Mouse (Mus musculus): ENCODE measurements at regions not wholly inside any gene's neighbourhood (a gene's known extent, or its start where the extent isn't known, plus 50 kb on each side); places are given as distances from the start of the nearest gene placed in this dataset.
A peak's percentile ranks its signal among the peaks of the same experiment; 100 is the strongest.

- ATAC-seq (ENCODE audit: low FRiP score) (no peak), DNase-seq (ENCODE audit: low spot score) (no peak)
- no peak overlapping the region for H3K9ac ChIP-seq (ENCODE audit: low read depth, low read length)
- no peaks in the 10 kb centered on the region for H3K36me3 ChIP-seq (ENCODE audit: control insufficient read depth, insufficient read depth, low read length)
- H3K9me3 ChIP-seq (ENCODE audit: control insufficient read depth, low read length), result no peaks in the 10 kb centered on the region
- H3K4me3 ChIP-seq (ENCODE audit: low read depth, low read length), result no peak overlapping the region
- no peaks in the 10 kb centered on the region for H3K4me1 ChIP-seq (replicated peaks; ENCODE audit: control insufficient read depth, insufficient read depth, low read length)
- WGBS, result 89% methylated on average over 8 of the region's 8 CpGs
- H3K27ac ChIP-seq (ENCODE audit: low read depth, low read length), result no peak overlapping the region
- H3K27me3 ChIP-seq (ENCODE audit: control insufficient read depth, insufficient read depth, low read length), result no peaks in the 10 kb centered on the region
- H3K4me2 ChIP-seq (replicated peaks; ENCODE audit: low read depth, low read length), result no peak overlapping the region
Measured at GRCm38 (mm10) chr4:125765171-125765570, 259.2 kb upstream of the Csf3r start.

GRCm38 (mm10) chr4:125777126-125777525 is 247.2 kb upstream of the Csf3r start:
- ATAC-seq (ENCODE audit: low FRiP score), result no peak
- no peak for DNase-seq (ENCODE audit: low spot score)
- no peak overlapping the region for H3K4me3 ChIP-seq (ENCODE audit: low read depth, low read length)
- no peaks in the 10 kb centered on the region; the same call in 1 of the 2 replicates for H3K4me1 ChIP-seq (replicated peaks; ENCODE audit: control insufficient read depth, insufficient read depth, low read length)
- no peak overlapping the region for H3K9ac ChIP-seq (ENCODE audit: low read depth, low read length)
- H3K27me3 ChIP-seq (ENCODE audit: control insufficient read depth, insufficient read depth, low read length), result no peaks in the 10 kb centered on the region
- no peaks in the 10 kb centered on the region for H3K36me3 ChIP-seq (ENCODE audit: control insufficient read depth, insufficient read depth, low read length)
- no peak overlapping the region for H3K4me2 ChIP-seq (replicated peaks; ENCODE audit: low read depth, low read length)
- 81% methylated on average over 4 of the region's 4 CpGs for WGBS
- H3K27ac ChIP-seq (ENCODE audit: low read depth, low read length), result no peak overlapping the region
- no peaks in the 10 kb centered on the region for H3K9me3 ChIP-seq (ENCODE audit: control insufficient read depth, low read length)

GRCm38 (mm10) chr4:125780113-125780512 is 244.2 kb upstream of the Csf3r start:
- no peaks in the 10 kb centered on the region for H3K36me3 ChIP-seq (ENCODE audit: control insufficient read depth, insufficient read depth, low read length)

GRCm38 (mm10) chr4:125780921-125781487 is 243.3 kb upstream of the Csf3r start:
- peak; percentile 62; the same call in 1 of the 2 replicates for ATAC-seq (ENCODE audit: low FRiP score)
- no peak overlapping the region; the same call in 1 of the 2 replicates for H3K9ac ChIP-seq (ENCODE audit: low read depth, low read length)
- H3K27ac ChIP-seq (ENCODE audit: low read depth, low read length), result peak overlapping the region; percentile 47; the same call in 1 of the 2 replicates
- H3K4me2 ChIP-seq (replicated peaks; ENCODE audit: low read depth, low read length), result no peak overlapping the region
- H3K9me3 ChIP-seq (ENCODE audit: control insufficient read depth, low read length), result no peaks in the 10 kb centered on the region
- H3K36me3 ChIP-seq (ENCODE audit: control insufficient read depth, insufficient read depth, low read length), result no peaks in the 10 kb centered on the region
- no peaks in the 10 kb centered on the region; the same call in 1 of the 2 replicates for H3K4me1 ChIP-seq (replicated peaks; ENCODE audit: control insufficient read depth, insufficient read depth, low read length)
- 4% methylated on average over 12 of the region's 12 CpGs for WGBS
- no peaks in the 10 kb centered on the region for H3K27me3 ChIP-seq (ENCODE audit: control insufficient read depth, insufficient read depth, low read length)
- DNase-seq (ENCODE audit: low spot score), result peak; percentile 47
- no peak overlapping the region for H3K4me3 ChIP-seq (ENCODE audit: low read depth, low read length)

More at GRCm38 (mm10) chr4:125780113-125780512, 244.2 kb upstream of the Csf3r start:
- ATAC-seq (ENCODE audit: low FRiP score), result no peak
- Histone ChIP-seq H3K27me3 (ENCODE audit: control insufficient read depth, insufficient read depth, low read length) (no peaks in the 10 kb centered on the region), H3K9ac (ENCODE audit: low read depth, low read length) (no peak overlapping the region), H3K4me1 (replicated peaks; ENCODE audit: control insufficient read depth, insufficient read depth, low read length) (no peaks in the 10 kb centered on the region; the same call in 1 of the 2 replicates), H3K4me3 (ENCODE audit: low read depth, low read length) (no peak overlapping the region), H3K9me3 (ENCODE audit: control insufficient read depth, low read length) (no peaks in the 10 kb centered on the region), H3K27ac (ENCODE audit: low read depth, low read length) (no peak overlapping the region), H3K4me2 (replicated peaks; ENCODE audit: low read depth, low read length) (no peak overlapping the region)
- peak; percentile 21 for DNase-seq (ENCODE audit: low spot score)
- 15% methylated on average over 4 of the region's 4 CpGs for WGBS

- H3K27me3 ChIP-seq (ENCODE audit: control insufficient read depth, insufficient read depth, low read length), result no peaks in the 10 kb centered on the region
- WGBS, result 81% methylated on average over 3 of the region's 3 CpGs
Measured at GRCm38 (mm10) chr4:125782346-125782745, 242.0 kb upstream of the Csf3r start.

GRCm38 (mm10) chr4:125786083-125786482 is 238.3 kb upstream of the Csf3r start:
- WGBS, result 13% methylated on average over 3 of the region's 3 CpGs
- DNase-seq (ENCODE audit: low spot score), result no peak

More at GRCm38 (mm10) chr4:125782346-125782745, 242.0 kb upstream of the Csf3r start:
- no peak overlapping the region for H3K4me2 ChIP-seq (replicated peaks; ENCODE audit: low read depth, low read length)
- no peak overlapping the region for H3K4me3 ChIP-seq (ENCODE audit: low read depth, low read length)
- H3K27ac ChIP-seq (ENCODE audit: low read depth, low read length), result no peak overlapping the region
- DNase-seq (ENCODE audit: low spot score) (no peak), ATAC-seq (ENCODE audit: low FRiP score) (no peak)
- H3K36me3 ChIP-seq (ENCODE audit: control insufficient read depth, insufficient read depth, low read length), result no peaks in the 10 kb centered on the region
- no peak overlapping the region for H3K9ac ChIP-seq (ENCODE audit: low read depth, low read length)
- H3K9me3 ChIP-seq (ENCODE audit: control insufficient read depth, low read length), result no peaks in the 10 kb centered on the region
- H3K4me1 ChIP-seq (replicated peaks; ENCODE audit: control insufficient read depth, insufficient read depth, low read length), result no peaks in the 10 kb centered on the region; the same call in 1 of the 2 replicates

GRCm38 (mm10) chr4:125794679-125795078 is 229.7 kb upstream of the Csf3r start:
- Histone ChIP-seq H3K27me3 (ENCODE audit: control insufficient read depth, insufficient read depth, low read length) (no peaks in the 10 kb centered on the region), H3K9ac (ENCODE audit: low read depth, low read length) (no peak overlapping the region), H3K27ac (ENCODE audit: low read depth, low read length) (no peak overlapping the region), H3K4me3 (ENCODE audit: low read depth, low read length) (no peak overlapping the region), H3K36me3 (ENCODE audit: control insufficient read depth, insufficient read depth, low read length) (no peaks in the 10 kb centered on the region), H3K4me2 (replicated peaks; ENCODE audit: low read depth, low read length) (no peak overlapping the region), H3K9me3 (ENCODE audit: control insufficient read depth, low read length) (no peaks in the 10 kb centered on the region), H3K4me1 (replicated peaks; ENCODE audit: control insufficient read depth, insufficient read depth, low read length) (no peaks in the 10 kb centered on the region)
- no peak for ATAC-seq (ENCODE audit: low FRiP score)
- DNase-seq (ENCODE audit: low spot score), result no peak
- 75% methylated on average over 4 of the region's 4 CpGs for WGBS

More at GRCm38 (mm10) chr4:125786083-125786482, 238.3 kb upstream of the Csf3r start:
- no peak overlapping the region for H3K9ac ChIP-seq (ENCODE audit: low read depth, low read length)
- H3K27me3 ChIP-seq (ENCODE audit: control insufficient read depth, insufficient read depth, low read length), result no peaks in the 10 kb centered on the region
- H3K4me1 ChIP-seq (replicated peaks; ENCODE audit: control insufficient read depth, insufficient read depth, low read length), result no peaks in the 10 kb centered on the region; the same call in 1 of the 2 replicates
- H3K4me2 ChIP-seq (replicated peaks; ENCODE audit: low read depth, low read length), result no peak overlapping the region
- H3K27ac ChIP-seq (ENCODE audit: low read depth, low read length), result no peak overlapping the region
- H3K36me3 ChIP-seq (ENCODE audit: control insufficient read depth, insufficient read depth, low read length), result no peaks in the 10 kb centered on the region
- H3K9me3 ChIP-seq (ENCODE audit: control insufficient read depth, low read length), result no peaks in the 10 kb centered on the region
- H3K4me3 ChIP-seq (ENCODE audit: low read depth, low read length), result no peak overlapping the region
- no peak for ATAC-seq (ENCODE audit: low FRiP score)

GRCm38 (mm10) chr4:125807923-125808322 is 216.4 kb upstream of the Csf3r start:
- no peak for ATAC-seq (ENCODE audit: low FRiP score)
- Histone ChIP-seq H3K4me2 (replicated peaks; ENCODE audit: low read depth, low read length) (no peak overlapping the region), H3K27ac (ENCODE audit: low read depth, low read length) (no peak overlapping the region), H3K9me3 (ENCODE audit: control insufficient read depth, low read length) (no peaks in the 10 kb centered on the region), H3K27me3 (ENCODE audit: control insufficient read depth, insufficient read depth, low read length) (no peaks in the 10 kb centered on the region), H3K9ac (ENCODE audit: low read depth, low read length) (no peak overlapping the region), H3K4me1 (replicated peaks; ENCODE audit: control insufficient read depth, insufficient read depth, low read length) (0 out of 2 replicates have a peak, but pooled peaks cover 2% of the 10 kb centered on the region), H3K36me3 (ENCODE audit: control insufficient read depth, insufficient read depth, low read length) (no peaks in the 10 kb centered on the region), H3K4me3 (ENCODE audit: low read depth, low read length) (no peak overlapping the region)
- DNase-seq (ENCODE audit: low spot score), result no peak
- WGBS, result 93% methylated on average over 4 of the region's 4 CpGs

- Histone ChIP-seq H3K9me3 (ENCODE audit: control insufficient read depth, low read length) (no peaks in the 10 kb centered on the region), H3K27me3 (ENCODE audit: control insufficient read depth, insufficient read depth, low read length) (no peaks in the 10 kb centered on the region), H3K9ac (ENCODE audit: low read depth, low read length) (no peak overlapping the region), H3K36me3 (ENCODE audit: control insufficient read depth, insufficient read depth, low read length) (no peaks in the 10 kb centered on the region), H3K4me1 (replicated peaks; ENCODE audit: control insufficient read depth, insufficient read depth, low read length) (0 out of 2 replicates have a peak, but pooled peaks cover 2% of the 10 kb centered on the region), H3K4me2 (replicated peaks; ENCODE audit: low read depth, low read length) (no peak overlapping the region), H3K27ac (ENCODE audit: low read depth, low read length) (no peak overlapping the region), H3K4me3 (ENCODE audit: low read depth, low read length) (no peak overlapping the region)
- peak; percentile 18 for DNase-seq (ENCODE audit: low spot score)
- ATAC-seq (ENCODE audit: low FRiP score), result no peak
- 21% methylated on average over 8 of the region's 9 CpGs for WGBS
Measured at GRCm38 (mm10) chr4:125809446-125810108, 214.8 kb upstream of the Csf3r start.

Measured in hindbrain, embryonic 11.5 days (tissue).